Mouse (Mus musculus) myocyte (in vitro differentiated cells): ENCODE measurements around the gene Arhgef26.

Source experiments
- CEBPB ChIP-seq: IDR thresholded peaks from 2 replicates; pipeline ENCODE4 v1.6.1; 2011; ENCODE audit warnings: mild to moderate bottlenecking, moderate library complexity; ENCODE audit not compliant: poor library complexity, insufficient read depth, severe bottlenecking
- E2F4 ChIP-seq: IDR thresholded peaks from one replicate; pipeline ENCODE4 v1.6.1; 2011; ENCODE audit warnings: mild to moderate bottlenecking, control low read depth, moderate library complexity; ENCODE audit not compliant: insufficient read depth
- MAX ChIP-seq: IDR thresholded peaks from one replicate; pipeline ENCODE4 v1.6.1; 2011; ENCODE audit warnings: low read depth, mild to moderate bottlenecking, control low read depth
- MYOD1 ChIP-seq, 3 experiments: IDR thresholded peaks; one replicate each; pipeline ENCODE4 v1.6.1; 2011; ENCODE audit warnings: control low read depth in 2 of 3, low read depth in 2 of 3, mild to moderate bottlenecking in 2 of 3, moderate library complexity in 1 of 3; ENCODE audit not compliant: insufficient read length in 2 of 3, control insufficient read depth in 1 of 3
- MYOG ChIP-seq, 3 experiments: IDR thresholded peaks; one replicate each; pipeline ENCODE4 v1.6.1; 2011; ENCODE audit warnings: control low read depth in 2 of 3, low read depth in 2 of 3, mild to moderate bottlenecking in 2 of 3; ENCODE audit not compliant: insufficient read length in 2 of 3, control insufficient read depth in 1 of 3, insufficient read depth in 1 of 3
- POLR2A ChIP-seq: IDR thresholded peaks from one replicate; pipeline ENCODE4 v1.6.1; 2011; ENCODE audit warnings: low read depth, mild to moderate bottlenecking, control low read depth, moderate library complexity; ENCODE audit not compliant: insufficient read length
- POLR2AphosphoS2 ChIP-seq: IDR thresholded peaks from one replicate; pipeline ENCODE4 v1.6.1; 2011; ENCODE audit warnings: low read depth, control low read depth; ENCODE audit not compliant: insufficient read length
- TCF12 ChIP-seq: IDR thresholded peaks from one replicate; pipeline ENCODE4 v1.6.1; 2011; ENCODE audit warnings: mild to moderate bottlenecking, control low read depth; ENCODE audit not compliant: poor library complexity, insufficient read depth, severe bottlenecking
- TCF3 ChIP-seq: IDR thresholded peaks from one replicate; pipeline ENCODE4 v1.6.1; 2011; ENCODE audit warnings: low read depth, control low read depth; ENCODE audit not compliant: insufficient read length
- USF1 ChIP-seq: IDR thresholded peaks from one replicate; pipeline ENCODE4 v1.6.1; 2011; ENCODE audit warnings: low read depth, mild to moderate bottlenecking, control low read depth, moderate library complexity

DNA sequence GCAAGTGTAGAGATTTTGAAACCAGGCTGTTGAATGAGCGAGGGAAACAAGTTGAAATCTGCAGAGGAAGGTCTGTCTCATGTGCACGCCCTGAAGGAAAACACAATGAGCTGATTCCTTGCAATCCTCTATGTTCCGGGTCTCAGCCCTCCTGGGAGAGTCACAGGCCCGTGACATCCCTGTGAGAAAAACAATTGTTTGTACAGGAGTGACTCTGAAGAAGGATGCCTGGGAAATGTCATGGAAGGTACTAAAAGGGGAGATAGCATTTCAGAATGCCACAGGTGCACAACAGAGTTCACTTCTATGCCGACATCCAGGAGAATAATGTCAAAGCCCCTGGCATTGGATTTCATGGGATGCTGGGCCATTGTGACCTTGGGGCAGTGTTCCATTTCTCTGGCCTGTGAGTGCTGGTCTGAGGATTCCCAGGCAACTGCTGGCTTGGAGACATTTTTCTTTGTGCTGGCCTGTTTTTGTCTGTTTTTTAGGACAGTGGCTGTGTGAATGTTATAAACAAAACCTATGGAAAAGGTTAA lies 102.4 kb downstream of the Arhgef26 start:
- no peak for TF ChIP-seq POLR2A
- no peak for TF ChIP-seq MAX
- TF ChIP-seq E2F4 = no peak
- TF ChIP-seq TCF3 = no peak
- no peak for TF ChIP-seq TCF12
- no peak for TF ChIP-seq CEBPB
- TF ChIP-seq POLR2AphosphoS2 = no peak
- no peak for TF ChIP-seq USF1
- TF ChIP-seq MYOG (IDR thresholded peaks at IDR 0.05; ENCODE audit: control insufficient read depth in 1 of 3, insufficient read depth in 1 of 3, insufficient read length in 2 of 3, low read depth in 2 of 3) = no peak
- no peak for TF ChIP-seq MYOD1 (IDR thresholded peaks at IDR 0.05; ENCODE audit: control insufficient read depth in 1 of 3, insufficient read length in 2 of 3, low read depth in 2 of 3)
